Mouse (Mus musculus) midbrain, embryonic 16.5 days (tissue): ENCODE results near the gene Lrpap1. TPM values are rescaled to one million over a fixed set of nuclear protein-coding genes. Genes with fewer than 3 reads are reported as not detected.
A peak's percentile ranks its signal among the peaks of the same experiment; 100 is the strongest.

Experiments
- ATAC-seq: fragments of 200-750 bp; cut with Nextera tagmentation; 2 replicates; pipeline ENCODE4 v1.8.0; 2017; ENCODE audit warnings: moderate TSS enrichment
- H3K27ac ChIP-seq: fragments of 300-500 bp; sonication (generic); 2 replicates; pipeline ENCODE4 v1.5.1; 2014; ENCODE audit warnings: mild to moderate bottlenecking, low read length, mixed read lengths
- H3K27me3 ChIP-seq: fragments of 300-500 bp; sonication (generic); 2 replicates; pipeline ENCODE4 v1.6.1; 2014; ENCODE audit warnings: low read depth, low read length, mixed read lengths; ENCODE audit not compliant: control insufficient read depth, insufficient read depth
- H3K36me3 ChIP-seq: fragments of 300-500 bp; sonication (generic); 2 replicates; pipeline ENCODE4 v1.6.1; 2014; ENCODE audit warnings: mild to moderate bottlenecking, low read length, moderate library complexity, mixed read lengths; ENCODE audit not compliant: control insufficient read depth, insufficient read depth
- H3K4me1 ChIP-seq: fragments of 300-500 bp; sonication (generic); 2 replicates; pipeline ENCODE4 v1.6.1; 2014; ENCODE audit warnings: mild to moderate bottlenecking, low read length, mixed read lengths; ENCODE audit not compliant: control insufficient read depth, insufficient read depth
- H3K4me2 ChIP-seq: fragments of 300-500 bp; sonication (generic); 2 replicates; pipeline ENCODE4 v1.6.1; 2014; ENCODE audit warnings: mild to moderate bottlenecking, low read length, mixed read lengths
- H3K4me3 ChIP-seq: fragments of 300-500 bp; sonication (generic); 2 replicates; pipeline ENCODE4 v1.5.1; 2014; ENCODE audit warnings: low read depth, mild to moderate bottlenecking, low read length, moderate library complexity, mixed read lengths
- H3K9ac ChIP-seq: fragments of 300-500 bp; sonication (generic); 2 replicates; pipeline ENCODE4 v1.6.1; 2014; ENCODE audit warnings: low read depth, low read length, mixed read lengths
- H3K9me3 ChIP-seq: fragments of 300-500 bp; sonication (generic); replicated peaks from 2 replicates; pipeline ENCODE4 v1.6.1; 2014; ENCODE audit warnings: mild to moderate bottlenecking, low read length, mixed read lengths; ENCODE audit not compliant: control insufficient read depth, poor library complexity, severe bottlenecking
- WGBS: fragments of 180-500 bp; shearing (Covaris S2); extraction: QIAGEN DNeasy Blood & Tissue Kit; methylation state at CpG from one replicate; pipeline ENCODE4 v1.1.7; 2014; 5-methylcytosine and 5-hydroxymethylcytosine counted together
- polyA plus RNA-seq: library from polyadenylated mRNA; unstranded; fragments of >200 nt; fragmentation: Nextera tagmentation; extraction: Ambion mirVana; gene quantifications from 2 replicates; pipeline ENCODE4 v1.2.1, GENCODE M21; 2015

Lrpap1 gene
- polyA plus RNA-seq, 1 experiment from 2014 or later: 141 TPM

GRCm38 (mm10) chr5:35058216-35058615 lies 47.4 kb downstream of the Lrpap1 start:
- Histone ChIP-seq H3K4me1 (peaks cover 11% of the 10 kb centered on the region; the same call in 1 of the 2 replicates), H3K4me3 (peak overlapping the region; percentile 71), H3K9ac (0 out of 2 replicates have a peak overlapping the region, but pooled peaks have one; percentile 81), H3K4me2 (peak overlapping the region; percentile 92), H3K9me3 (no peaks in the 10 kb centered on the region), H3K36me3 (no peaks in the 10 kb centered on the region), H3K27me3 (no peaks in the 10 kb centered on the region; the same call in 1 of the 2 replicates), H3K27ac (no peak overlapping the region)
- WGBS: 55% methylated on average over 1 of the region's 1 CpGs
- no peak for ATAC-seq

GRCm38 (mm10) chr5:35057582-35057981 lies 48.0 kb downstream of the Lrpap1 start:
- peak overlapping the region; percentile 81 for H3K9ac ChIP-seq
- ATAC-seq: no peak
- peak overlapping the region; percentile 71 for H3K4me3 ChIP-seq
- peak overlapping the region; percentile 92 for H3K4me2 ChIP-seq
- H3K36me3 ChIP-seq: no peaks in the 10 kb centered on the region
- peaks cover 11% of the 10 kb centered on the region; the same call in 1 of the 2 replicates for H3K4me1 ChIP-seq
- H3K9me3 ChIP-seq: no peaks in the 10 kb centered on the region
- no peaks in the 10 kb centered on the region; the same call in 1 of the 2 replicates for H3K27me3 ChIP-seq
- H3K27ac ChIP-seq: no peak overlapping the region
- WGBS: 16% methylated on average over 4 of the region's 4 CpGs

- WGBS: under 1% methylated on average over 58 of the region's 74 CpGs
- Histone ChIP-seq H3K4me1 (peaks cover 11% of the 10 kb centered on the region; the same call in 1 of the 2 replicates), H3K27ac (peak within 1 kb of the TSS; percentile 62), H3K4me3 (peak within 1 kb of the TSS; percentile 71), H3K4me2 (peak within 1 kb of the TSS; percentile 92), H3K36me3 (no peaks in the 10 kb centered on the region), H3K9ac (peak within 1 kb of the TSS; percentile 81), H3K27me3 (no peaks in the 10 kb centered on the region; the same call in 1 of the 2 replicates), H3K9me3 (no peaks in the 10 kb centered on the region)
- ATAC-seq: peak; percentile 83
These were observed 48.7 kb downstream of the Lrpap1 start, which contains the start of gene Dok7 for GRCm38 (mm10) chr5:35056604-35057432. Gene Dok7, plus strand, starts transcription at chr5:35056766.

GRCm38 (mm10) chr5:35055076-35055475 lies 50.5 kb downstream of the Lrpap1 start:
- Histone ChIP-seq H3K9ac (no peak overlapping the region), H3K27ac (no peak overlapping the region), H3K4me1 (peaks cover 11% of the 10 kb centered on the region; the same call in 1 of the 2 replicates), H3K4me2 (no peak overlapping the region), H3K4me3 (no peak overlapping the region), H3K9me3 (no peaks in the 10 kb centered on the region), H3K27me3 (no peaks in the 10 kb centered on the region; the same call in 1 of the 2 replicates), H3K36me3 (no peaks in the 10 kb centered on the region)
- 70% methylated on average over 12 of the region's 12 CpGs for WGBS
- no peak for ATAC-seq

- Histone ChIP-seq H3K27me3 (no peaks in the 10 kb centered on the region), H3K27ac (no peak overlapping the region), H3K4me1 (peaks cover 11% of the 10 kb centered on the region; the same call in 1 of the 2 replicates), H3K36me3 (no peaks in the 10 kb centered on the region), H3K9me3 (no peaks in the 10 kb centered on the region), H3K9ac (no peak overlapping the region), H3K4me3 (no peak overlapping the region), H3K4me2 (no peak overlapping the region)
- no peak for ATAC-seq
- WGBS: 97% methylated on average over 3 of the region's 3 CpGs
These were observed 50.9 kb downstream of the Lrpap1 start for GRCm38 (mm10) chr5:35054628-35055027.

GRCm38 (mm10) chr5:35050541-35050940 lies 55.0 kb downstream of the Lrpap1 start:
- Histone ChIP-seq H3K27ac (no peak overlapping the region), H3K9me3 (no peaks in the 10 kb centered on the region), H3K4me3 (no peak overlapping the region), H3K36me3 (no peaks in the 10 kb centered on the region), H3K27me3 (no peaks in the 10 kb centered on the region), H3K9ac (no peak overlapping the region), H3K4me2 (no peak overlapping the region), H3K4me1 (no peaks in the 10 kb centered on the region)
- WGBS: 71% methylated on average over 5 of the region's 5 CpGs
- ATAC-seq: no peak

- no peaks in the 10 kb centered on the region for H3K4me1 ChIP-seq
- H3K9me3 ChIP-seq: no peaks in the 10 kb centered on the region
- no peaks in the 10 kb centered on the region for H3K36me3 ChIP-seq
- no peak overlapping the region for H3K4me2 ChIP-seq
- peak; percentile 81 for ATAC-seq
- no peak overlapping the region for H3K4me3 ChIP-seq
- H3K27me3 ChIP-seq: no peaks in the 10 kb centered on the region
- H3K9ac ChIP-seq: no peak overlapping the region
- WGBS: 29% methylated on average over 1 of the region's 1 CpGs
- H3K27ac ChIP-seq: no peak overlapping the region
These were observed 62.5 kb downstream of the Lrpap1 start for GRCm38 (mm10) chr5:35043110-35043451.

GRCm38 (mm10) chr5:35042431-35043109 lies 63.0 kb downstream of the Lrpap1 start:
- Histone ChIP-seq H3K36me3 (no peaks in the 10 kb centered on the region), H3K27ac (no peak overlapping the region), H3K4me1 (no peaks in the 10 kb centered on the region), H3K9ac (no peak overlapping the region), H3K27me3 (no peaks in the 10 kb centered on the region), H3K4me2 (no peak overlapping the region), H3K9me3 (no peaks in the 10 kb centered on the region), H3K4me3 (no peak overlapping the region)
- peak; percentile 40; the same call in 1 of the 2 replicates for ATAC-seq
- WGBS: 77% methylated on average over 10 of the region's 10 CpGs
